Mouse (Mus musculus) heart, embryonic 15.5 days (tissue): ENCODE data around the gene Zfp955a. TPM values are rescaled to one million over a fixed set of nuclear protein-coding genes. Genes with fewer than 3 reads are reported as not detected.
"Not testable (repeated sequence)": the region's sequence is repeated elsewhere in the genome, so short reads cannot be mapped to it uniquely, and the experiment has no call there.

Source experiments
- ATAC-seq: fragments of 200-750 bp; cut with Nextera tagmentation; replicated peaks from 2 replicates; pipeline ENCODE4 v1.8.0; 2017; ENCODE audit warnings: low read depth, moderate TSS enrichment; ENCODE audit not compliant: insufficient number of reproducible peaks, insufficient read depth, low FRiP score
- H3K27ac ChIP-seq: fragments of 300-500 bp; sonication (generic); 2 replicates; pipeline ENCODE4 v1.5.1; 2015; ENCODE audit warnings: mild to moderate bottlenecking, inconsistent platforms
- H3K27me3 ChIP-seq: fragments of 300-500 bp; sonication (generic); 2 replicates; pipeline ENCODE4 v1.6.1; 2015; ENCODE audit warnings: inconsistent platforms
- H3K36me3 ChIP-seq: fragments of 300-500 bp; sonication (generic); 2 replicates; pipeline ENCODE4 v1.6.1; 2015; ENCODE audit warnings: mild to moderate bottlenecking, inconsistent platforms
- H3K4me1 ChIP-seq: fragments of 300-500 bp; sonication (generic); replicated peaks from 2 replicates; pipeline ENCODE4 v1.6.1; 2015; ENCODE audit warnings: inconsistent platforms
- H3K4me2 ChIP-seq: fragments of 300-500 bp; sonication (generic); 2 replicates; pipeline ENCODE4 v1.6.1; 2015; ENCODE audit warnings: inconsistent platforms, mild to moderate bottlenecking, moderate library complexity
- H3K4me3 ChIP-seq: fragments of 300-500 bp; sonication (generic); 2 replicates; pipeline ENCODE4 v1.5.1; 2015; ENCODE audit warnings: mild to moderate bottlenecking, inconsistent platforms
- H3K9ac ChIP-seq: fragments of 300-500 bp; sonication (generic); 2 replicates; pipeline ENCODE4 v1.6.1; 2015; ENCODE audit warnings: mild to moderate bottlenecking, inconsistent platforms
- H3K9me3 ChIP-seq: fragments of 300-500 bp; sonication (generic); replicated peaks from 2 replicates; pipeline ENCODE4 v1.6.1; 2016; ENCODE audit warnings: inconsistent platforms
- whole genome bisulfite sequencing: fragments of 180-500 bp; shearing (Covaris S2); methylation state at CpG from one replicate; pipeline ENCODE4 v1.1.7; 2015; ENCODE audit warnings: mixed read lengths; 5-methylcytosine and 5-hydroxymethylcytosine counted together
- polyA plus RNA-seq: library from polyadenylated mRNA; unstranded; fragments of >200 nt; fragmentation: Nextera tagmentation; extraction: Ambion mirVana; gene quantifications from 2 replicates; pipeline ENCODE4 v1.2.1, GENCODE M21; 2015

Zfp955a gene
- polyA plus RNA-seq, result 12.6 and 13.2 TPM in 2 replicates

- H3K4me1 ChIP-seq, H3K27me3 ChIP-seq, H3K9ac ChIP-seq, H3K27ac ChIP-seq, H3K36me3 ChIP-seq, H3K4me3 ChIP-seq, H3K9me3 ChIP-seq: not testable (repeated sequence)
- H3K4me2 ChIP-seq, result 0 out of 2 replicates have a peak within 1 kb of the TSS, but pooled peaks have one; percentile 18
- peak; percentile 96 for ATAC-seq
- 30% methylated on average over 1 of the region's 34 CpGs for WGBS
Observed at GRCm38 (mm10) chr17:33254530-33255318, at the start of gene Zfp955a. Gene Zfp955a, minus strand, starts transcription at chr17:33255145.

- H3K9ac ChIP-seq, H3K9me3 ChIP-seq, H3K27me3 ChIP-seq, H3K36me3 ChIP-seq, H3K4me1 ChIP-seq, H3K4me3 ChIP-seq, H3K27ac ChIP-seq: not testable (repeated sequence)
- no CpG with 5 or more reads among the region's 9 CpGs for WGBS
- peak; percentile 51 for ATAC-seq
- 0 out of 2 replicates have a peak overlapping the region, but pooled peaks have one; percentile 23 for H3K4me2 ChIP-seq
Observed at GRCm38 (mm10) chr17:33289876-33290149, 34.9 kb upstream of the Zfp955a start.

- peak; percentile 99 for ATAC-seq
- not testable (repeated sequence) for H3K36me3 ChIP-seq, H3K27me3 ChIP-seq, H3K4me1 ChIP-seq, H3K9ac ChIP-seq, H3K27ac ChIP-seq, H3K4me3 ChIP-seq, H3K9me3 ChIP-seq
- peak within 1 kb of the TSS; percentile 23; the same call in 1 of the 2 replicates for H3K4me2 ChIP-seq
- WGBS, result no CpG with 5 or more reads among the region's 25 CpGs
Observed at GRCm38 (mm10) chr17:33289039-33289875, 34.3 kb upstream of the Zfp955a start, which contains the start of gene Zfp955b. Gene Zfp955b, plus strand, starts transcription at chr17:33289544.

GRCm38 (mm10) chr17:33268907-33269306 lies 14.0 kb upstream of the Zfp955a start:
- no peak overlapping the region for H3K4me3 ChIP-seq
- H3K9ac ChIP-seq, result no peak overlapping the region
- H3K27ac ChIP-seq, result no peak overlapping the region
- H3K27me3 ChIP-seq, result peaks cover 5% of the 10 kb centered on the region; the same call in 1 of the 2 replicates
- whole genome bisulfite sequencing, result 81% methylated on average over 9 of the region's 9 CpGs
- no peaks in the 10 kb centered on the region for H3K4me1 ChIP-seq
- ATAC-seq, result no peak
- H3K36me3 ChIP-seq, result no peaks in the 10 kb centered on the region
- H3K4me2 ChIP-seq, result no peak overlapping the region
- H3K9me3 ChIP-seq, result no peaks in the 10 kb centered on the region

GRCm38 (mm10) chr17:33264376-33264775 lies 9.4 kb upstream of the Zfp955a start, which contains the start of gene Olfr63:
Gene Olfr63, plus strand, starts transcription at chr17:33264676.
- H3K9me3 ChIP-seq, result no peaks in the 10 kb centered on the region
- H3K4me3 ChIP-seq, result no peak within 1 kb of the TSS
- no peak within 1 kb of the TSS for H3K27ac ChIP-seq
- no peak within 1 kb of the TSS for H3K4me2 ChIP-seq
- no peaks in the 10 kb centered on the region for H3K36me3 ChIP-seq
- H3K4me1 ChIP-seq, result no peaks in the 10 kb centered on the region
- WGBS, result 65% methylated on average over 1 of the region's 1 CpGs
- no peak within 1 kb of the TSS for H3K9ac ChIP-seq
- peaks cover 5% of the 10 kb centered on the region; the same call in 1 of the 2 replicates for H3K27me3 ChIP-seq
- ATAC-seq, result no peak

- not testable (repeated sequence) for ATAC-seq
- no CpG with 5 or more reads among the region's 2 CpGs for WGBS
Observed at GRCm38 (mm10) chr17:33255319-33255657, 343 bp upstream of the Zfp955a start.

GRCm38 (mm10) chr17:33236646-33237045 lies 18.3 kb downstream of the Zfp955a start:
- not testable (repeated sequence) for H3K4me1 ChIP-seq, ATAC-seq, H3K27ac ChIP-seq, H3K27me3 ChIP-seq, H3K4me3 ChIP-seq, H3K9me3 ChIP-seq, H3K9ac ChIP-seq, H3K4me2 ChIP-seq
- 90% methylated on average over 1 of the region's 1 CpGs for WGBS
- peaks cover 14% of the 10 kb centered on the region for H3K36me3 ChIP-seq

More at GRCm38 (mm10) chr17:33255319-33255657, 343 bp upstream of the Zfp955a start:
- H3K27me3 ChIP-seq, H3K4me2 ChIP-seq, H3K4me1 ChIP-seq, H3K27ac ChIP-seq, H3K9ac ChIP-seq, H3K9me3 ChIP-seq, H3K36me3 ChIP-seq, H3K4me3 ChIP-seq: not testable (repeated sequence)

- no peak for ATAC-seq
- 65% methylated on average over 2 of the region's 2 CpGs for WGBS
Observed at GRCm38 (mm10) chr17:33221590-33221989, 33.4 kb downstream of the Zfp955a start, which contains the start of gene Olfr1564. Gene Olfr1564, minus strand, starts transcription at chr17:33221690.

GRCm38 (mm10) chr17:33191002-33191401 lies 63.9 kb downstream of the Zfp955a start, which contains the start of gene Olfr239:
Gene Olfr239, plus strand, starts transcription at chr17:33191302.
- not testable (repeated sequence) for H3K36me3 ChIP-seq

More at GRCm38 (mm10) chr17:33221590-33221989, 33.4 kb downstream of the Zfp955a start, which contains the start of gene Olfr1564:
- Histone ChIP-seq H3K4me3 (no peak within 1 kb of the TSS), H3K27me3 (no peaks in the 10 kb centered on the region), H3K9ac (no peak within 1 kb of the TSS), H3K27ac (no peak within 1 kb of the TSS), H3K9me3 (0 out of 2 replicates have a peak, but pooled peaks cover 9% of the 10 kb centered on the region), H3K36me3 (no peaks in the 10 kb centered on the region), H3K4me1 (no peaks in the 10 kb centered on the region), H3K4me2 (no peak within 1 kb of the TSS)

More at GRCm38 (mm10) chr17:33191002-33191401, 63.9 kb downstream of the Zfp955a start, which contains the start of gene Olfr239:
- ATAC-seq, H3K9ac ChIP-seq, H3K27me3 ChIP-seq, H3K27ac ChIP-seq, H3K4me1 ChIP-seq, H3K9me3 ChIP-seq, H3K4me2 ChIP-seq, H3K4me3 ChIP-seq: not testable (repeated sequence)
- no CpG with 5 or more reads among the region's 2 CpGs for WGBS
